Mouse (Mus musculus): ENCODE data around the gene Smtnl2. TPM values are rescaled to one million over a fixed set of nuclear protein-coding genes. Genes with fewer than 3 reads are reported as not detected.
"Not testable (repeated sequence)": the region's sequence is repeated elsewhere in the genome, so short reads cannot be mapped to it uniquely, and the experiment has no call there.

Smtnl2 gene
- polyA plus RNA-seq, 1 experiment from 2014 or later: 26.9 TPM

DNA sequence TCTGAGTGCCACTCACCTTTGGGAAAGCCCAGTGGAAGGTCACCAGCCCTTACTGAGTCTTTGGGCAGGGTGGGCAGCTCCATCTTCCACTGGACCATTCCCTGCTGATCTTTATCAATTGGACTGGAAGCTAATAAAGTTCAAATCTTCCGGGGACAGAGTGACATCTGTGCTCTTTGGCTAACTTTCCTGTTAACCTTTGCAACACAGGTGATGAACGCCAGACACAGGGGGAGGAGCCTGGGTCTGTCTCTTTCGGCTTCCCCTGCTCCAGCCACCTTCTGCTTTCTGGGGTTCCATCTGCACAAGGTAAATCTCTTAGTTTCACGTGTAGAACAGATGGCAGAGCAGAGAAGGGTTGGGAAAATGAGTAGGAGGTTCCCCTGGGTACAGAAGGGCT lies 26.9 kb upstream of the Smtnl2 start:
- ATAC-seq (ENCODE audit: low FRiP score, low TSS enrichment) (no peak), DNase-seq (ENCODE audit: low spot score) (no peak)
- H3K4me3 ChIP-seq (ENCODE audit: low read depth, low read length): no peak overlapping the region
- TF ChIP-seq CTCF (IDR thresholded peaks at IDR 0.05; ENCODE audit: low read depth) (no peak), EP300 (optimal IDR thresholded peaks at IDR 0.05) (no peak)
- H3K27me3 ChIP-seq (ENCODE audit: control insufficient read depth, insufficient read depth, low read length): no peaks in the 10 kb centered on the region
- peaks cover 6% of the 10 kb centered on the region; the same call in 1 of the 2 replicates for H3K36me3 ChIP-seq (ENCODE audit: control insufficient read depth, insufficient read depth, low read length)
- 56% methylated on average over 4 of the region's 4 CpGs for WGBS
- H3K4me1 ChIP-seq (replicated peaks; ENCODE audit: control insufficient read depth, insufficient read depth): peaks cover 10% of the 10 kb centered on the region; the same call in 1 of the 2 replicates
- no peak overlapping the region for H3K27ac ChIP-seq (replicated peaks)
- no peak overlapping the region for H3K4me2 ChIP-seq (replicated peaks; ENCODE audit: low read depth)
- no peak overlapping the region for H3K9ac ChIP-seq (ENCODE audit: low read length)
- no peaks in the 10 kb centered on the region for H3K9me3 ChIP-seq (ENCODE audit: control insufficient read depth, low read length)

GRCm38 (mm10) chr11:72436756-72437650 lies 25.5 kb upstream of the Smtnl2 start:
- Histone ChIP-seq H3K9me3 (ENCODE audit: control insufficient read depth, low read length) (no peaks in the 10 kb centered on the region), H3K4me1 (replicated peaks; ENCODE audit: control insufficient read depth, insufficient read depth) (peaks cover 8% of the 10 kb centered on the region; the same call in 1 of the 2 replicates), H3K4me3 (ENCODE audit: low read depth, low read length) (no peak overlapping the region), H3K27me3 (ENCODE audit: control insufficient read depth, insufficient read depth, low read length) (no peaks in the 10 kb centered on the region), H3K36me3 (ENCODE audit: control insufficient read depth, insufficient read depth, low read length) (no peaks in the 10 kb centered on the region), H3K4me2 (replicated peaks; ENCODE audit: low read depth) (no peak overlapping the region), H3K9ac (ENCODE audit: low read length) (no peak overlapping the region), H3K27ac (replicated peaks) (no peak overlapping the region)
- TF ChIP-seq CTCF (IDR thresholded peaks at IDR 0.05; ENCODE audit: low read depth): no peak
- no peak for TF ChIP-seq EP300 (optimal IDR thresholded peaks at IDR 0.05)
- DNase-seq (ENCODE audit: low spot score): no peak
- no peak for ATAC-seq (ENCODE audit: low FRiP score, low TSS enrichment)
- WGBS: 87% methylated on average over 16 of the region's 16 CpGs

DNA sequence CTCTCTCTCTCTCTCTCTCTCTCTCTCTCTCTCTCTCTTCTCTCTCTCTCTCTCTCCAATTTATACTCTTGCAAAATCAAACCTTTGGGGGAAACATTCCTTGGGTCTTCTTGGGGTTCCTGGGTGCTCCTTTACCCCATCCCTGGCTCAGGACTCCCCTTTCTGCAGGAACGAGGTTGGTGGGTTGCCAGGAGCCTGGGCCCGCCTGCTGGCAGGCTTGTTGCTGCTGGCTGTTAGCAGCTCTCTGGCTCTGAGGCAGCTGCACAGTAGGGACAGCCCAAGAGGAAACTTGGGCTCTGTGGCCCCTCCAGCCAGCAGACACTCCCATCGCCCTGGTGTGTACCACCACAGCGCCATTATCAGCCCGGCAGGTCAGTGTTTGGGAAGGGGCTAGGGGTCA lies 24.8 kb upstream of the Smtnl2 start:
- TF ChIP-seq EP300 (optimal IDR thresholded peaks at IDR 0.05) (no peak), CTCF (IDR thresholded peaks at IDR 0.05; ENCODE audit: low read depth) (no peak)
- no peak for DNase-seq (ENCODE audit: low spot score)
- Histone ChIP-seq H3K4me1 (replicated peaks; ENCODE audit: control insufficient read depth, insufficient read depth) (peaks cover 6% of the 10 kb centered on the region; the same call in 1 of the 2 replicates), H3K4me3 (ENCODE audit: low read depth, low read length) (no peak overlapping the region), H3K4me2 (replicated peaks; ENCODE audit: low read depth) (peak overlapping the region; percentile 36; the same call in 1 of the 2 replicates), H3K27me3 (ENCODE audit: control insufficient read depth, insufficient read depth, low read length) (no peaks in the 10 kb centered on the region), H3K9ac (ENCODE audit: low read length) (peak overlapping the region; percentile 27; the same call in 1 of the 2 replicates), H3K27ac (replicated peaks) (no peak overlapping the region), H3K9me3 (ENCODE audit: control insufficient read depth, low read length) (no peaks in the 10 kb centered on the region), H3K36me3 (ENCODE audit: control insufficient read depth, insufficient read depth, low read length) (no peaks in the 10 kb centered on the region)
- WGBS: 62% methylated on average over 5 of the region's 5 CpGs
- no peak for ATAC-seq (ENCODE audit: low FRiP score, low TSS enrichment)

- H3K9ac ChIP-seq (ENCODE audit: low read length): 0 out of 2 replicates have a peak overlapping the region, but pooled peaks have one; percentile 31
- TF ChIP-seq EP300 (optimal IDR thresholded peaks at IDR 0.05) (no peak), CTCF (IDR thresholded peaks at IDR 0.05; ENCODE audit: low read depth) (no peak)
- peak overlapping the region; percentile 36 for H3K4me2 ChIP-seq (replicated peaks; ENCODE audit: low read depth)
- peak overlapping the region; percentile 85 for H3K27ac ChIP-seq (replicated peaks)
- peak overlapping the region; percentile 26; the same call in 1 of the 2 replicates for H3K4me3 ChIP-seq (ENCODE audit: low read depth, low read length)
- no peaks in the 10 kb centered on the region for H3K9me3 ChIP-seq (ENCODE audit: control insufficient read depth, low read length)
- ATAC-seq (ENCODE audit: low FRiP score, low TSS enrichment) (peak; percentile 21; the same call in 1 of the 2 replicates), DNase-seq (ENCODE audit: low spot score) (no peak)
- H3K4me1 ChIP-seq (replicated peaks; ENCODE audit: control insufficient read depth, insufficient read depth): peaks cover 6% of the 10 kb centered on the region; the same call in 1 of the 2 replicates
- H3K36me3 ChIP-seq (ENCODE audit: control insufficient read depth, insufficient read depth, low read length): no peaks in the 10 kb centered on the region
- no peaks in the 10 kb centered on the region for H3K27me3 ChIP-seq (ENCODE audit: control insufficient read depth, insufficient read depth, low read length)
- 38% methylated on average over 2 of the region's 2 CpGs for WGBS
Observed at GRCm38 (mm10) chr11:72435694-72436045, 24.2 kb upstream of the Smtnl2 start.

- TF ChIP-seq CTCF (IDR thresholded peaks at IDR 0.05; ENCODE audit: low read depth) (peak; percentile 42), EP300 (optimal IDR thresholded peaks at IDR 0.05) (no peak)
- 46% methylated on average over 11 of the region's 11 CpGs for WGBS
- peaks cover 6% of the 10 kb centered on the region; the same call in 1 of the 2 replicates for H3K4me1 ChIP-seq (replicated peaks; ENCODE audit: control insufficient read depth, insufficient read depth)
- ATAC-seq (ENCODE audit: low FRiP score, low TSS enrichment) (peak; percentile 87), DNase-seq (ENCODE audit: low spot score) (peak; percentile 77)
- no peaks in the 10 kb centered on the region for H3K36me3 ChIP-seq (ENCODE audit: control insufficient read depth, insufficient read depth, low read length)
- H3K4me3 ChIP-seq (ENCODE audit: low read depth, low read length): peak within 1 kb of the TSS; percentile 26; the same call in 1 of the 2 replicates
- peak within 1 kb of the TSS; percentile 36 for H3K4me2 ChIP-seq (replicated peaks; ENCODE audit: low read depth)
- H3K9ac ChIP-seq (ENCODE audit: low read length): peak within 1 kb of the TSS; percentile 31; the same call in 1 of the 2 replicates
- H3K27me3 ChIP-seq (ENCODE audit: control insufficient read depth, insufficient read depth, low read length): no peaks in the 10 kb centered on the region
- H3K27ac ChIP-seq (replicated peaks): peak within 1 kb of the TSS; percentile 85
- H3K9me3 ChIP-seq (ENCODE audit: control insufficient read depth, low read length): no peaks in the 10 kb centered on the region
Observed at GRCm38 (mm10) chr11:72434963-72435693, 23.6 kb upstream of the Smtnl2 start, which contains the start of gene Ggt6. Gene Ggt6, plus strand, starts transcription at chr11:72435526.

GRCm38 (mm10) chr11:72430311-72431068 lies 19.0 kb upstream of the Smtnl2 start:
- not testable (repeated sequence) for H3K27ac ChIP-seq (replicated peaks); H3K27me3 ChIP-seq (ENCODE audit: control insufficient read depth, insufficient read depth, low read length); H3K4me3 ChIP-seq (ENCODE audit: low read depth, low read length); H3K9ac ChIP-seq (ENCODE audit: low read length); H3K4me2 ChIP-seq (replicated peaks; ENCODE audit: low read depth); H3K4me1 ChIP-seq (replicated peaks; ENCODE audit: control insufficient read depth, insufficient read depth); H3K9me3 ChIP-seq (ENCODE audit: control insufficient read depth, low read length); DNase-seq (ENCODE audit: low spot score); ATAC-seq (ENCODE audit: low FRiP score, low TSS enrichment); H3K36me3 ChIP-seq (ENCODE audit: control insufficient read depth, insufficient read depth, low read length)
- WGBS: 61% methylated on average over 9 of the region's 9 CpGs
